Mouse (Mus musculus) CD4-positive, CD25-positive, alpha-beta regulatory T cell, adult 2 months (primary cell): ENCODE data around the gene Myh14.
"Not testable (repeated sequence)": the region's sequence is repeated elsewhere in the genome, so short reads cannot be mapped to it uniquely, and the experiment has no call there.

Source experiments
- DNase-seq: peaks from one replicate; pipeline ENCODE4 v3.0.0-alpha.2; 2012; ENCODE audit warnings: low read depth, low spot score

Myh14 gene

GRCm38 (mm10) chr7:44670803-44671202, at the start of gene Myh14:
Gene Myh14, minus strand, starts transcription at chr7:44670843.
- DNase-seq, result peak; percentile 2

GRCm38 (mm10) chr7:44709881-44710280, 39.2 kb upstream of the Myh14 start:
- no peak for DNase-seq

GRCm38 (mm10) chr7:44708574-44708973, 37.9 kb upstream of the Myh14 start, which contains the start of gene Izumo2:
Gene Izumo2, plus strand, starts transcription at chr7:44708742.
- DNase-seq, result no peak

GRCm38 (mm10) chr7:44708093-44708492, 37.5 kb upstream of the Myh14 start:
- DNase-seq, result not testable (repeated sequence)

- DNase-seq, result no peak
These were observed 36.6 kb upstream of the Myh14 start for GRCm38 (mm10) chr7:44707169-44707675.

GRCm38 (mm10) chr7:44706322-44706721, 35.7 kb upstream of the Myh14 start:
- DNase-seq, result no peak

GRCm38 (mm10) chr7:44705086-44705485, 34.4 kb upstream of the Myh14 start:
- DNase-seq, result no peak

GRCm38 (mm10) chr7:44704363-44704762, 33.7 kb upstream of the Myh14 start:
- peak; percentile 37 for DNase-seq

- DNase-seq, result no peak
These were observed 32.3 kb upstream of the Myh14 start for GRCm38 (mm10) chr7:44702985-44703384.

GRCm38 (mm10) chr7:44701921-44702320, 31.3 kb upstream of the Myh14 start:
- DNase-seq, result peak; percentile 31

GRCm38 (mm10) chr7:44697980-44698379, 27.3 kb upstream of the Myh14 start:
- DNase-seq, result no peak

- DNase-seq, result no peak
These were observed 26.6 kb upstream of the Myh14 start for GRCm38 (mm10) chr7:44697191-44697710.

GRCm38 (mm10) chr7:44695223-44695622, 24.6 kb upstream of the Myh14 start:
- DNase-seq, result no peak

- no peak for DNase-seq
These were observed 23.0 kb upstream of the Myh14 start for GRCm38 (mm10) chr7:44693427-44694175.

- no peak for DNase-seq
These were observed 18.7 kb upstream of the Myh14 start for GRCm38 (mm10) chr7:44689331-44689730.

GRCm38 (mm10) chr7:44688890-44689289, 18.2 kb upstream of the Myh14 start:
- DNase-seq, result no peak

GRCm38 (mm10) chr7:44685531-44686402, 15.1 kb upstream of the Myh14 start:
- DNase-seq, result no peak

- no peak for DNase-seq
These were observed 13.0 kb upstream of the Myh14 start for GRCm38 (mm10) chr7:44683656-44684055.

GRCm38 (mm10) chr7:44676611-44677010, 6.0 kb upstream of the Myh14 start:
- no peak for DNase-seq

GRCm38 (mm10) chr7:44676126-44676525, 5.5 kb upstream of the Myh14 start:
- no peak for DNase-seq

- no peak for DNase-seq
These were observed 4.5 kb upstream of the Myh14 start for GRCm38 (mm10) chr7:44675171-44675570.

- no peak for DNase-seq
These were observed 3.9 kb upstream of the Myh14 start for GRCm38 (mm10) chr7:44674511-44674910.
